Mouse (Mus musculus) G1E (cell line): ENCODE data around the gene Kcnq1.

Source experiments
- CTCF ChIP-seq: IDR thresholded peaks from 2 replicates; pipeline ENCODE4 v1.5.1; 2012; ENCODE audit warnings: low read depth, low read length, inconsistent platforms, mixed read lengths
- GATA1 ChIP-seq: IDR thresholded peaks from 2 replicates; pipeline ENCODE4 v1.6.1; 2012; ENCODE audit warnings: borderline replicate concordance, low read length, inconsistent platforms, mixed read lengths

- TF ChIP-seq CTCF (no peak), GATA1 (no peak)
These were observed 17.9 kb downstream of the Kcnq1 start for GRCm38 (mm10) chr7:143123876-143124669.
